Mouse (Mus musculus) midbrain, embryonic 14.5 days (tissue): Measurements from ENCODE around the gene Sgsm1. TPM values are rescaled to one million over a fixed set of nuclear protein-coding genes. Genes with fewer than 3 reads are reported as not detected.

Experiments
- ATAC-seq: fragments of 200-750 bp; cut with Nextera tagmentation; 2 replicates; pipeline ENCODE4 v1.8.0; 2017; ENCODE audit warnings: moderate number of reproducible peaks, moderate library complexity; ENCODE audit not compliant: low FRiP score, low TSS enrichment
- DNase-seq: peaks from one replicate; pipeline ENCODE4 v3.0.0-alpha.2; 2015
- H3K27ac ChIP-seq: fragments of 300-500 bp; sonication (generic); replicated peaks from 2 replicates; pipeline ENCODE4 v1.5.1; 2014; ENCODE audit warnings: mild to moderate bottlenecking, low read depth, low read length, moderate library complexity
- H3K27me3 ChIP-seq: fragments of 300-500 bp; sonication (generic); 2 replicates; pipeline ENCODE4 v1.6.1; 2014; ENCODE audit warnings: low read length, control low read depth, mixed read lengths; ENCODE audit not compliant: control insufficient read depth, insufficient read depth
- H3K36me3 ChIP-seq: fragments of 300-500 bp; sonication (generic); 2 replicates; pipeline ENCODE4 v1.6.1; 2014; ENCODE audit warnings: low read length, control low read depth; ENCODE audit not compliant: control insufficient read depth, insufficient read depth
- H3K4me1 ChIP-seq: fragments of 300-500 bp; sonication (generic); 2 replicates; pipeline ENCODE4 v1.6.1; 2014; ENCODE audit warnings: mild to moderate bottlenecking, antibody characterized with exemption, low read length, control low read depth; ENCODE audit not compliant: control insufficient read depth, insufficient read depth
- H3K4me2 ChIP-seq: fragments of 300-500 bp; sonication (generic); 2 replicates; pipeline ENCODE4 v1.6.1; 2014; ENCODE audit warnings: mild to moderate bottlenecking, low read length, moderate library complexity
- H3K4me3 ChIP-seq: fragments of 300-500 bp; sonication (generic); replicated peaks from 2 replicates; pipeline ENCODE4 v1.5.1; 2014; ENCODE audit warnings: low read depth, low read length
- H3K9ac ChIP-seq: fragments of 300-500 bp; sonication (generic); replicated peaks from 2 replicates; pipeline ENCODE4 v1.6.1; 2014; ENCODE audit warnings: mild to moderate bottlenecking, low read length, moderate library complexity
- H3K9me3 ChIP-seq: fragments of 300-500 bp; sonication (generic); 2 replicates; pipeline ENCODE4 v1.6.1; 2016; ENCODE audit warnings: low read length, control low read depth, mixed read lengths; ENCODE audit not compliant: control insufficient read depth
- WGBS: fragments of 180-500 bp; shearing (Covaris S2); extraction: QIAGEN DNeasy Blood & Tissue Kit; methylation state at CpG from one replicate; pipeline ENCODE4 v1.1.7; 2014; 5-methylcytosine and 5-hydroxymethylcytosine counted together
- polyA plus RNA-seq: library from polyadenylated mRNA; unstranded; fragments of >200 nt; fragmentation: Nextera tagmentation; extraction: Ambion mirVana; gene quantifications from 2 replicates; pipeline ENCODE4 v1.2.1, GENCODE M21; 2014

The Sgsm1 gene
- polyA plus RNA-seq, 1 experiment from 2014 or later = 15.2 TPM

DNA sequence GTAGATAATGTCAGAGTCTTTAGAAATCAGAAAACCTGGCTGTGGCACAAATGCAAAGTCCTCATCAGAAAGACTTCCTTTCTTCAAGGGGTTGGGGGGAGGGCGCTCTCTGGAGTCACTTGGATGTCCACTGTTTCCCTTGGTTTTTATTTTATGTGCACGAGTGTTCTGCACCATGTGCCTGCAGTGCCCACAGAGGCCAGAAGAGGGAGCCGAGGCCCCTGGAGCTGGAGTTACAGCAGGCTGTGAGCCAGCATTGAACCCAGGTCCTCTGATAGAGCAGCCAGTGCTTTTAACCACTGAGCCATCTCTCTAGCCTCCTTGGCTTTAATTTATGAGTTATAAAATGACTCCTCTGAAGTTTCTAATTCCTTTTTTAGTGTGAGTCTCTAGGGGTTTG lies 40.5 kb downstream of the Sgsm1 start:
- Histone ChIP-seq H3K36me3 (peaks cover 52% of the 10 kb centered on the region), H3K9me3 (no peaks in the 10 kb centered on the region), H3K27ac (no peak overlapping the region), H3K4me2 (no peak overlapping the region), H3K9ac (no peak overlapping the region), H3K4me1 (no peaks in the 10 kb centered on the region), H3K4me3 (no peak overlapping the region), H3K27me3 (no peaks in the 10 kb centered on the region)
- DNase-seq = peak; percentile 31
- WGBS = 76% methylated on average over 3 of the region's 3 CpGs
- ATAC-seq = no peak

GRCm38 (mm10) chr5:113268246-113268645 lies 42.3 kb downstream of the Sgsm1 start:
- H3K9ac ChIP-seq = no peak overlapping the region
- H3K36me3 ChIP-seq = peaks cover 51% of the 10 kb centered on the region
- ATAC-seq (no peak), DNase-seq (no peak)
- no peak overlapping the region for H3K4me3 ChIP-seq
- no peaks in the 10 kb centered on the region for H3K27me3 ChIP-seq
- H3K4me1 ChIP-seq = no peaks in the 10 kb centered on the region
- no peak overlapping the region for H3K4me2 ChIP-seq
- no peaks in the 10 kb centered on the region for H3K9me3 ChIP-seq
- H3K27ac ChIP-seq = no peak overlapping the region

DNA sequence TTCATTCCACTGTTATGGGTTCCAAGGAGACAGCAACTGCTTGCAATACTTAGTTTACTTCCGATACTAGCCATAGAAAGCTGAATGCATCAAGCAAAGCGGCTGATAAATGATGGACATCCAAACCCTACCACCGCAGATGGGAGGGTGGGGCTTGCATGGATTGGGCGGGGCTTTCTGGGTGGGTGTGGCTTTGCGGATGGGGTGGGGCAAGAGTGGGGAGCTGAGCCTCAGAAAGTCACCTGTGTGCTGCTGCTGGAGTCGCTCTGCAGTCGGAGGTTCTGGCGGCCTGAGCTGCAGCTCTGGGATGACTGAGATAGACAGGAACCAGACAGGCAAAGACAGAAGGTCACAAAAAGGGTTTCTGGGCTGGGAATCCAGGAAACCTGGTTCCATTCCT lies 44.9 kb downstream of the Sgsm1 start:
- Histone ChIP-seq H3K9ac (no peak overlapping the region), H3K4me1 (no peaks in the 10 kb centered on the region), H3K27ac (no peak overlapping the region), H3K9me3 (no peaks in the 10 kb centered on the region), H3K4me3 (no peak overlapping the region), H3K4me2 (no peak overlapping the region), H3K27me3 (no peaks in the 10 kb centered on the region), H3K36me3 (peaks cover 59% of the 10 kb centered on the region)
- ATAC-seq = no peak
- DNase-seq = no peak
- 88% methylated on average over 8 of the region's 8 CpGs for WGBS

GRCm38 (mm10) chr5:113250806-113251205 lies 59.8 kb downstream of the Sgsm1 start:
- ATAC-seq = no peak
- H3K27ac ChIP-seq = no peak overlapping the region
- H3K9me3 ChIP-seq = no peaks in the 10 kb centered on the region
- no peak overlapping the region for H3K9ac ChIP-seq
- DNase-seq = no peak
- WGBS = 94% methylated on average over 11 of the region's 11 CpGs
- no peaks in the 10 kb centered on the region for H3K4me1 ChIP-seq
- H3K36me3 ChIP-seq = peaks cover 69% of the 10 kb centered on the region
- no peak overlapping the region for H3K4me3 ChIP-seq
- no peaks in the 10 kb centered on the region for H3K27me3 ChIP-seq
- no peak overlapping the region for H3K4me2 ChIP-seq

GRCm38 (mm10) chr5:113249263-113249930 lies 61.2 kb downstream of the Sgsm1 start:
- H3K27ac ChIP-seq = no peak overlapping the region
- no peaks in the 10 kb centered on the region for H3K9me3 ChIP-seq
- ATAC-seq = no peak
- H3K36me3 ChIP-seq = peaks cover 66% of the 10 kb centered on the region
- DNase-seq = no peak
- 91% methylated on average over 8 of the region's 8 CpGs for WGBS
- no peak overlapping the region for H3K4me3 ChIP-seq
- H3K4me2 ChIP-seq = no peak overlapping the region
- no peaks in the 10 kb centered on the region for H3K27me3 ChIP-seq
- H3K4me1 ChIP-seq = no peaks in the 10 kb centered on the region
- no peak overlapping the region for H3K9ac ChIP-seq

- DNase-seq (no peak), ATAC-seq (no peak)
- no peaks in the 10 kb centered on the region for H3K36me3 ChIP-seq
- 0 out of 2 replicates have a peak, but pooled peaks cover 8% of the 10 kb centered on the region for H3K4me1 ChIP-seq
- H3K9ac ChIP-seq = no peak overlapping the region
- no peak overlapping the region for H3K27ac ChIP-seq
- WGBS = 82% methylated on average over 5 of the region's 5 CpGs
- no peak overlapping the region for H3K4me3 ChIP-seq
- H3K4me2 ChIP-seq = no peak overlapping the region
- H3K27me3 ChIP-seq = no peaks in the 10 kb centered on the region
- no peaks in the 10 kb centered on the region for H3K9me3 ChIP-seq
Observed at GRCm38 (mm10) chr5:113230196-113230595, 80.4 kb downstream of the Sgsm1 start.

- ATAC-seq (peak; percentile 66), DNase-seq (peak; percentile 95)
- WGBS = under 1% methylated on average over 13 of the region's 13 CpGs
- Histone ChIP-seq H3K27ac (peak within 1 kb of the TSS; percentile 28), H3K27me3 (no peaks in the 10 kb centered on the region), H3K36me3 (no peaks in the 10 kb centered on the region), H3K9ac (peak within 1 kb of the TSS; percentile 14), H3K4me3 (0 out of 2 replicates have a peak within 1 kb of the TSS, but pooled peaks have one; percentile 5), H3K9me3 (no peaks in the 10 kb centered on the region), H3K4me2 (peak within 1 kb of the TSS; percentile 50), H3K4me1 (0 out of 2 replicates have a peak, but pooled peaks cover 8% of the 10 kb centered on the region)
Observed at GRCm38 (mm10) chr5:113226632-113227102, 83.9 kb downstream of the Sgsm1 start, which contains the start of gene Tmem211. Gene Tmem211 (plus strand): TSS chr5:113226909.

DNA sequence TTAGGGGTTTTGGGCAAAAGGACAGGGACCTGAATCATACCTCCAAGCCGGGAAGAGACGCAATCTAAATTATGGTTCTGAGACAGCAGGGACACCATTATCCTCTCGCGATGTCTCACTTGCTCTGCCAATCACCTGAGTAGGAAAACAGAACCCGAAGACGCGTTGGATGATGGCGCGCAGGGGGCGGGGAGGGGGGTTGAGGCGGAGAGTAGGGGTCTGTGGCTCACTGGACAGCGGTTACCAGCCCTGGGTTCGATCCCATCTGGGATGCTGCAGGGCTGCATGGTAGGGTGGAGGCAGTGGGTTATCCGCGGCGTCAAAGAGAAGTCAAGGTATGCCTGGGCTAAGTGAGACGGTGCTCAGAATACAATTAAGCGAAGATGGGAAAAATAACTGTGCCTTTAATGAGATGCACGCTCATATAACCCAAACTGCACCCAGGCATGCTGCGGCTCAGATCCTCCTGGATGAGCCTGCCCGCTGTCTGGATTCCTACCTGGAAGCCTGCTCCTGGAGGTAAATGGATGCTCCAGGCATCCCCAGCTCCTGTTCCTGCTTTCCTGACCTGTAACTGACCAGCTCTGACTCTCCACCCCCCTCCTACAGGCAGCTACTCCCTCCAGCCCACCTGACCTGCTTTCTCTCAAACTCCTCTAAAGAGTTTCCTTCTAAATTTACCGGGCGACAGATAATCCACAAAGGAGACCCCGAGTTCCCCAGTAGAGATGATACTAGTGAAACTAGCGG lies 84.7 kb downstream of the Sgsm1 start:
- DNase-seq (peak; percentile 65), ATAC-seq (no peak; the same call in 1 of the 2 replicates)
- Histone ChIP-seq H3K4me1 (0 out of 2 replicates have a peak, but pooled peaks cover 8% of the 10 kb centered on the region), H3K27me3 (no peaks in the 10 kb centered on the region), H3K4me3 (0 out of 2 replicates have a peak overlapping the region, but pooled peaks have one; percentile 5), H3K27ac (peak overlapping the region; percentile 28), H3K9me3 (no peaks in the 10 kb centered on the region), H3K4me2 (peak overlapping the region; percentile 50), H3K9ac (peak overlapping the region; percentile 14; the same call in 1 of the 2 replicates), H3K36me3 (no peaks in the 10 kb centered on the region)
- 11% methylated on average over 25 of the region's 25 CpGs for WGBS
